Mouse (Mus musculus): Measurements from ENCODE around the gene Fbxo39.

DNA sequence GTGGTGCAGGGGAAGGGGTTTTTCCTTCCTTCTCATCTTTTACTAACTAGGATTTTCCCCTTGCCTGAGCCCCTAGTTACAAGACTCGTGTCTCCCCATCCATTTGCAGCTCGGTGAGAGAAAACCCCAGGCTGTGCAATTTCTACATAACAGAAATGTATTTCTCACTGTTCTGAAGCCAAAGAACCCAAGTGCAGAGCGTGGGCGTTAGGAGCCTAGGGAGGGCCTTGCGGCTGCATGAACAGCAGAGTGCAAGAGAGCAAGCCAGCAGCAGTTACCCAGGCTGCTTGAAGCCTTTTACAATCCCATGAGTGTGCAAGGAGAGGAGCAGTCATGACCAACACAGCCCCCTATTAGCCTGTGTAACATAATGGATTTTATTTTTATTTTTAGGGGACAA, 6.8 kb upstream of the Fbxo39 start:
- no peak for TF ChIP-seq CTCF (IDR thresholded peaks at IDR 0.05; ENCODE audit: extremely low read depth, insufficient read length, insufficient replicate concordance, low read depth, low read length)
- TF ChIP-seq POLR2A (IDR thresholded peaks at IDR 0.05; ENCODE audit: low read depth, low read length), result no peak
